Mouse (Mus musculus) heart, postnatal 36 days (tissue): ENCODE measurements around the gene Adad2. TPM values are rescaled to one million over a fixed set of nuclear protein-coding genes. Genes with fewer than 3 reads are reported as not detected.

Source experiments
- DNase-seq, 2 experiments: peaks; one replicate each; pipeline ENCODE4 v3.0.0; 2021 to 2022
- intact Hi-C: fragments of 180-260 bp; cut with DNase I; formaldehyde crosslinking; loops from one replicate; pipeline ENCODE4 v1.15.1; 2025
- total RNA-seq, 2 experiments: library from RNA; stranded (reverse); gene quantifications; 2 replicates each; pipeline ENCODE4 v1.2.3; 2021

Gene Adad2
- total RNA-seq, 2 experiments from 2014 or later: not detected

- no peak for DNase-seq
- intact Hi-C loops: no loop called here
Measured at GRCm38 (mm10) chr8:119637381-119637780, 24.8 kb downstream of the Adad2 start.

GRCm38 (mm10) chr8:119638261-119638660 lies 25.7 kb downstream of the Adad2 start:
- intact Hi-C loops: no loop called here
- DNase-seq: no peak

GRCm38 (mm10) chr8:119639798-119640197 lies 27.3 kb downstream of the Adad2 start:
- no peak for DNase-seq
- intact Hi-C loops: no loop called here

- intact Hi-C loops: no loop called here
- no peak for DNase-seq
Measured at GRCm38 (mm10) chr8:119641058-119641457, 28.5 kb downstream of the Adad2 start.

GRCm38 (mm10) chr8:119642960-119643359 lies 30.4 kb downstream of the Adad2 start:
- DNase-seq: no peak
- intact Hi-C loops: no loop called here

- DNase-seq: no peak
- intact Hi-C loops: no loop called here
Measured at GRCm38 (mm10) chr8:119644429-119644960, 31.9 kb downstream of the Adad2 start.

GRCm38 (mm10) chr8:119644981-119645597 lies 32.5 kb downstream of the Adad2 start:
- intact Hi-C loops: no loop called here
- DNase-seq: no peak

- intact Hi-C loops: no loop called here
- DNase-seq: no peak
Measured at GRCm38 (mm10) chr8:119646197-119646596, 33.6 kb downstream of the Adad2 start.

GRCm38 (mm10) chr8:119646846-119647245 lies 34.3 kb downstream of the Adad2 start:
- DNase-seq: no peak
- intact Hi-C loops: no loop called here

- DNase-seq: no peak
- intact Hi-C loops: no loop called here
Measured at GRCm38 (mm10) chr8:119651324-119651723, 38.8 kb downstream of the Adad2 start.

GRCm38 (mm10) chr8:119656709-119657464 lies 44.3 kb downstream of the Adad2 start:
- peak; percentile 40 to 54 for DNase-seq
- intact Hi-C loops: loop anchor here (1.0 kb wide), 1 partner anchor 19 kb away; no protein-coding TSS in a partner anchor

GRCm38 (mm10) chr8:119661081-119661480 lies 48.5 kb downstream of the Adad2 start:
- DNase-seq: peak; percentile 74 to 78
- intact Hi-C loops: no loop called here

- intact Hi-C loops: no loop called here
- DNase-seq: no peak
Measured at GRCm38 (mm10) chr8:119661892-119662291, 49.3 kb downstream of the Adad2 start.

- DNase-seq: no peak
- intact Hi-C loops: no loop called here
Measured at GRCm38 (mm10) chr8:119663440-119663839, 50.9 kb downstream of the Adad2 start.

GRCm38 (mm10) chr8:119665270-119665669 lies 52.7 kb downstream of the Adad2 start:
- peak; percentile 38 to 40 for DNase-seq
- intact Hi-C loops: no loop called here

Other genes starting within 250 kb of the Adad2 start
- 100 to 1,000 TPM; 124 to 152 TPM for gene Mlycd, start 217.9 kb upstream of the Adad2 start, total RNA-seq
- gene Osgin1, start 178.6 kb upstream of the Adad2 start, total RNA-seq: 1 to 10 TPM; 4.6 to 7.4 TPM
- not detected for gene Necab2, start 166.0 kb upstream of the Adad2 start, total RNA-seq
- gene Slc38a8, start 111.0 kb upstream of the Adad2 start, total RNA-seq: not detected
- 10 to 100 TPM; 39.7 to 41.3 TPM for gene Mbtps1, start 54.0 kb upstream of the Adad2 start, total RNA-seq
- 10 to 100 TPM; 19.1 to 21.1 TPM for gene Hsdl1, start 37.6 kb upstream of the Adad2 start, total RNA-seq
- not detected for gene Dnaaf1, start 37.5 kb upstream of the Adad2 start, total RNA-seq
- 1 to 10 TPM; 3.6 to 3.8 TPM for gene Taf1c, start 7.5 kb upstream of the Adad2 start, total RNA-seq
- under 1 TPM; 0.11 to 0.22 TPM for gene Kcng4, start 22.9 kb downstream of the Adad2 start, total RNA-seq
- gene Wfdc1, start 53.6 kb downstream of the Adad2 start, total RNA-seq: 10 to 100 TPM; 33.5 to 40.7 TPM
- not detected for gene Atp2c2, start 87.3 kb downstream of the Adad2 start, total RNA-seq
- gene Tldc1, start 165.7 kb downstream of the Adad2 start, total RNA-seq: 10 to 100 TPM; 11.1 to 13.3 TPM
- 10 to 100 TPM; 17.5 to 19.0 TPM for gene Cotl1, start 227.8 kb downstream of the Adad2 start, total RNA-seq
- gene Klhl36, start 249.5 kb downstream of the Adad2 start, total RNA-seq: 1 to 10 TPM; 2.5 to 2.6 TPM